Mouse (Mus musculus): ENCODE measurements around the gene Gm21921. TPM values are rescaled to one million over a fixed set of nuclear protein-coding genes. Genes with fewer than 3 reads are reported as not detected.
"Not testable (repeated sequence)": the region's sequence is repeated elsewhere in the genome, so short reads cannot be mapped to it uniquely, and the experiment has no call there.

Gene Gm21921
- not detected in 2 replicates for polyA plus RNA-seq (2012; rRNA removed)

GRCm38 (mm10) chrY:24796143-24796542, at the start of gene Gm21921:
Gene Gm21921, minus strand, starts transcription at chrY:24796243.
- DNase-seq (ENCODE audit: low read depth) = not testable (repeated sequence)

All from gonadal fat pad, adult 2 months (tissue).